Mouse (Mus musculus) erythroblast, embryonic 14.5 days (primary cell): ENCODE data around the gene Cdkn1a. TPM values are rescaled to one million over a fixed set of nuclear protein-coding genes. Genes with fewer than 3 reads are reported as not detected.
"Not testable (repeated sequence)": the region's sequence is repeated elsewhere in the genome, so short reads cannot be mapped to it uniquely, and the experiment has no call there.

Experiments used
- H3K27me3 ChIP-seq: 2 replicates; pipeline ENCODE4 v1.6.1; 2012; ENCODE audit warnings: inconsistent platforms; ENCODE audit not compliant: control insufficient read depth
- H3K36me3 ChIP-seq: 2 replicates; pipeline ENCODE4 v1.6.1; 2012; ENCODE audit warnings: mild to moderate bottlenecking, inconsistent platforms; ENCODE audit not compliant: control insufficient read depth
- H3K4me1 ChIP-seq: 2 replicates; pipeline ENCODE4 v1.6.1; 2012; ENCODE audit warnings: inconsistent platforms; ENCODE audit not compliant: control insufficient read depth
- H3K4me3 ChIP-seq: replicated peaks from 2 replicates; pipeline ENCODE3; 2012; ENCODE audit warnings: moderate library complexity, mild to moderate bottlenecking, inconsistent platforms
- H3K9me3 ChIP-seq: 2 replicates; pipeline ENCODE4 v1.6.1; 2012; ENCODE audit warnings: low read length, inconsistent platforms, mixed read lengths; ENCODE audit not compliant: control insufficient read depth
- GATA1 ChIP-seq: IDR thresholded peaks from 2 replicates; pipeline ENCODE4 v1.6.1; 2012; ENCODE audit warnings: low read length, inconsistent platforms, mixed read lengths
- TAL1 ChIP-seq: IDR thresholded peaks from 3 replicates; pipeline ENCODE4 v1.6.1; 2012; ENCODE audit warnings: low read length, inconsistent platforms, mixed read lengths
- polyA plus RNA-seq: library from polyadenylated mRNA; stranded (reverse); fragments of >175 nt; gene quantifications from 2 replicates; pipeline ENCODE4 v1.2.3, GENCODE M21; 2012

Gene Cdkn1a
- polyA plus RNA-seq, 1 experiment: 6.4 TPM

GRCm38 (mm10) chr17:29098291-29098690 is 7.5 kb downstream of the Cdkn1a start:
- H3K36me3 ChIP-seq: peaks cover 41% of the 10 kb centered on the region
- TF ChIP-seq TAL1: no peak
- TF ChIP-seq GATA1: no peak
- peaks cover 21% of the 10 kb centered on the region for H3K27me3 ChIP-seq
- no peaks in the 10 kb centered on the region for H3K9me3 ChIP-seq
- peaks cover 39% of the 10 kb centered on the region for H3K4me1 ChIP-seq
- no peak overlapping the region for H3K4me3 ChIP-seq

DNA sequence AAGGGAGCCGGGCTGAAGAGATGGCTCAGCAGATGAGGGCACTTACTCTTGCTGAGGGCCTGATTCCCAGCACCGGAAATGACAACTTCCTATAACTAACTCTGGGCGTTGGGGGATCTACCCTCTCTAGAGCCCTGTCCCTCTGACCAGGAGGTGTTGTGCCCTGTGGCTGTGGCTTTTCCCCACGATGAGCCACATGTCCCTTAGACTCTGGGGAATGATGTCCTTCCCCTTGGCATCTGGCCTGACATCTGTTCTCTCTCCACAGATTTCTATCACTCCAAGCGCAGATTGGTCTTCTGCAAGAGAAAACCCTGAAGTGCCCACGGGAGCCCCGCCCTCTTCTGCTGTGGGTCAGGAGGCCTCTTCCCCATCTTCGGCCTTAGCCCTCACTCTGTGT is 8.3 kb downstream of the Cdkn1a start:
- H3K27me3 ChIP-seq: peaks cover 13% of the 10 kb centered on the region
- H3K36me3 ChIP-seq: peaks cover 41% of the 10 kb centered on the region
- H3K4me3 ChIP-seq: no peak overlapping the region
- TF ChIP-seq GATA1 (no peak), TAL1 (no peak)
- peaks cover 31% of the 10 kb centered on the region for H3K4me1 ChIP-seq
- H3K9me3 ChIP-seq: no peaks in the 10 kb centered on the region

- Histone ChIP-seq H3K27me3 (no peaks in the 10 kb centered on the region), H3K4me3 (no peak overlapping the region), H3K4me1 (peaks cover 15% of the 10 kb centered on the region), H3K36me3 (peaks cover 41% of the 10 kb centered on the region), H3K9me3 (no peaks in the 10 kb centered on the region)
- TF ChIP-seq GATA1 (no peak), TAL1 (no peak)
Observed at GRCm38 (mm10) chr17:29100627-29101026, 9.9 kb downstream of the Cdkn1a start.

- not testable (repeated sequence) for H3K4me1 ChIP-seq
Observed at GRCm38 (mm10) chr17:29110356-29110755, 19.6 kb downstream of the Cdkn1a start.

DNA sequence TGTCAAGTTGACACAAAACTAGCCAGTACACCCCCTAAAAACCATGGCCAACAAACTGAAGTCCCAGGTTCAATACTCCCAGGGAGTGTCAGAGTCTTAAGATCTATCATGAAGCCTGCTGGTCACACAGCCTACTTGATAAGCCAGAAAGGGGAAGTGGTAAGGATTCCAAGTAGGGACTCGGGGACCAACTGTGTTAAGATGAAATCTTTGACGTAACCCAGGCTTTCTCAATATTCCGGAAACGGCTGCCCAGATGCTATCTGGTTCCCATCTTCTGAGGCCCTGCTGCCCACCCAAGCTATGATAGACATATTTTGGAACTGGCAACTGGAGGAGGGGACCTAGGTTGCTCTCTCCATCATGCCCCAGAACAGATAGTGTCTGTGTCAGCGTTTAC is 20.6 kb downstream of the Cdkn1a start:
- no peaks in the 10 kb centered on the region for H3K9me3 ChIP-seq
- no peak overlapping the region for H3K4me3 ChIP-seq
- TF ChIP-seq TAL1 (no peak), GATA1 (no peak)
- H3K27me3 ChIP-seq: no peaks in the 10 kb centered on the region
- H3K4me1 ChIP-seq: peaks cover 9% of the 10 kb centered on the region
- no peaks in the 10 kb centered on the region for H3K36me3 ChIP-seq

More at GRCm38 (mm10) chr17:29110356-29110755, 19.6 kb downstream of the Cdkn1a start:
- not testable (repeated sequence) for H3K4me3 ChIP-seq, H3K36me3 ChIP-seq, H3K27me3 ChIP-seq, H3K9me3 ChIP-seq

DNA sequence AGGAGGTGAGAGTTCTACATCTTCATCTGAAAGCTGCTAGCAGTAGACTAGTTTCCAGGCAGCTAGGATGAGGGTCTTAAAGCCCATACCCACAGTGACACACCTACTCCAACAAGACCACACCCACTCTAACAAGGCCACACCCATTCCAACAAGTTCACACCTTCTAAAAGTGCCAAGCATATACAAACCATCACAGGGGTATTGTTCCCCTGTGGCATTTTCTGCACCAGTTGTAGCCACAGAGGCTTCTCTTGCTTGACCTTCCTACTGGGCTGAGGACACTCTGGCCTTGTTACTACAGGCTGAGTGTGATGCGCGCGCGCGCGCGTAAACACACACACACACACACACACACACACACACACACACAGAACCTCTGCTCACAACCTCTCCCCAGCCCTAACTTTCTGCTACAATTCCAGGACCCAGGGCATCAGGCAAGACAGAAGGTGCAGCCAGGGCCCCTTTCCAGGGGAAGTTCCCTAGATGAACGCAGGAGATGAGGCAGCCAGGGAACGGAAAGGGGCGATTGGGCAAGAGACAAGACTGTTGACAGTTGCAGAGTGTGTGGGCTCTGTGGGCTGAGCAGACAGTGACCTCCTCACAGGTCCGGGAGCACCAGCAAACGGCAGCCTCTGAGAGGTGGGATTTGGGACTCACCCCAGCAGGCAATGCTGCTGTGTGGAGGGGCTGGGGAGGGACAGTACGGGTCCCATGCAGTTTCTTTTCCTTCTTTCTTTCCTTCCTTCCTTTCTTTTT is 23.0 kb downstream of the Cdkn1a start, which contains the start of gene Rab44:
Gene Rab44 (plus strand): TSS at position 555 of the 762 bp plus-strand sequence.
- Histone ChIP-seq H3K36me3 (no peaks in the 10 kb centered on the region), H3K9me3 (no peaks in the 10 kb centered on the region), H3K4me3 (no peak within 1 kb of the TSS), H3K27me3 (no peaks in the 10 kb centered on the region), H3K4me1 (peaks cover 9% of the 10 kb centered on the region)
- TF ChIP-seq TAL1: no peak
- no peak for TF ChIP-seq GATA1

DNA sequence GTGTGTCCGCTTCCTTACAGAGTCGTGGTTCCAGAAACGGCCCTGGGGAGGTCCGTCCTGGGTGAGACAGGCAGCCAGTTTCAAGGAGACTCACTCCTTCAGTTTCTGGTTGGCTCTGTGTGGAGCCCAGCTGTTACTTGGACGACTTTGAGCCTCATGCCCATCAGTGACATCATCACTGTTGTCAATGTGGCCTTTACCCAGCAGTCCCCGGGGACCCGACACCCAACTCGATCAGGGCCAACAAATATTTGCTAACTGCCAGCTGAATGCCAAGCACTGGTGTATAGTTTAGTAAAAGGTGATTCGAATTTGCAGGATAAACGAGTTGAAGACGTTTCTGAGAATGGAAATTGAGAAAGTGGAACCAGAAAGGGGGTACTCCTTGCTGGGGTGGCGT is 25.2 kb downstream of the Cdkn1a start:
- TF ChIP-seq TAL1 (no peak), GATA1 (no peak)
- Histone ChIP-seq H3K4me1 (peaks cover 9% of the 10 kb centered on the region), H3K36me3 (no peaks in the 10 kb centered on the region), H3K9me3 (no peaks in the 10 kb centered on the region), H3K27me3 (no peaks in the 10 kb centered on the region), H3K4me3 (no peak overlapping the region)

GRCm38 (mm10) chr17:29117006-29117648 is 26.4 kb downstream of the Cdkn1a start:
- no peak overlapping the region for H3K4me3 ChIP-seq
- peaks cover 7% of the 10 kb centered on the region for H3K4me1 ChIP-seq
- H3K36me3 ChIP-seq: no peaks in the 10 kb centered on the region
- no peaks in the 10 kb centered on the region for H3K27me3 ChIP-seq
- TF ChIP-seq GATA1 (no peak), TAL1 (no peak)
- H3K9me3 ChIP-seq: no peaks in the 10 kb centered on the region

- no peaks in the 10 kb centered on the region for H3K36me3 ChIP-seq
- TF ChIP-seq GATA1: no peak
- TF ChIP-seq TAL1: no peak
- H3K4me1 ChIP-seq: peaks cover 7% of the 10 kb centered on the region
- H3K9me3 ChIP-seq: no peaks in the 10 kb centered on the region
- no peak overlapping the region for H3K4me3 ChIP-seq
- no peaks in the 10 kb centered on the region for H3K27me3 ChIP-seq
Observed at GRCm38 (mm10) chr17:29118057-29118456, 27.3 kb downstream of the Cdkn1a start.

- H3K4me3 ChIP-seq: no peak overlapping the region
- no peaks in the 10 kb centered on the region for H3K9me3 ChIP-seq
- no peaks in the 10 kb centered on the region for H3K27me3 ChIP-seq
- no peak for TF ChIP-seq GATA1
- no peak for TF ChIP-seq TAL1
- no peaks in the 10 kb centered on the region for H3K36me3 ChIP-seq
- H3K4me1 ChIP-seq: no peaks in the 10 kb centered on the region
Observed at GRCm38 (mm10) chr17:29120666-29121065, 29.9 kb downstream of the Cdkn1a start.
